Mouse (Mus musculus) lung, postnatal 0 days (tissue): ENCODE measurements around the gene Aco2. TPM values are rescaled to one million over a fixed set of nuclear protein-coding genes. Genes with fewer than 3 reads are reported as not detected.
A peak's percentile ranks its signal among the peaks of the same experiment; 100 is the strongest.

Source experiments
- ATAC-seq: fragments of 200-750 bp; cut with Nextera tagmentation; 2 replicates; pipeline ENCODE4 v1.8.0; 2017; ENCODE audit warnings: moderate library complexity
- DNase-seq: peaks from one replicate; pipeline ENCODE4 v3.0.0-alpha.2; 2016; ENCODE audit warnings: low spot score
- H3K27ac ChIP-seq: fragments of 300-500 bp; sonication (generic); 2 replicates; pipeline ENCODE4 v1.5.1; 2014; ENCODE audit warnings: antibody characterized with exemption, mild to moderate bottlenecking, low read length, mixed read lengths
- H3K27me3 ChIP-seq: fragments of 300-500 bp; sonication (generic); replicated peaks from 2 replicates; pipeline ENCODE4 v1.6.1; 2014; ENCODE audit warnings: low read length, mixed read lengths; ENCODE audit not compliant: insufficient read depth
- H3K36me3 ChIP-seq: fragments of 300-500 bp; sonication (generic); 2 replicates; pipeline ENCODE4 v1.6.1; 2014; ENCODE audit warnings: low read length, mixed read lengths; ENCODE audit not compliant: insufficient read depth
- H3K4me1 ChIP-seq: fragments of 300-500 bp; sonication (generic); 2 replicates; pipeline ENCODE4 v1.6.1; 2014; ENCODE audit warnings: antibody characterized with exemption, low read depth, low read length, mixed read lengths; ENCODE audit not compliant: insufficient read depth
- H3K4me2 ChIP-seq: fragments of 300-500 bp; sonication (generic); replicated peaks from 2 replicates; pipeline ENCODE4 v1.6.1; 2014; ENCODE audit warnings: low read depth, mild to moderate bottlenecking, low read length, moderate library complexity, mixed read lengths
- H3K4me3 ChIP-seq: fragments of 300-500 bp; sonication (generic); 2 replicates; pipeline ENCODE4 v1.5.1; 2014; ENCODE audit warnings: low read depth, low read length
- H3K9ac ChIP-seq: fragments of 300-500 bp; sonication (generic); replicated peaks from 2 replicates; pipeline ENCODE4 v1.6.1; 2014; ENCODE audit warnings: low read depth, mild to moderate bottlenecking
- H3K9me3 ChIP-seq: fragments of 300-500 bp; sonication (generic); 2 replicates; pipeline ENCODE4 v1.6.1; 2016; ENCODE audit warnings: low read length, mixed read lengths
- CTCF ChIP-seq: IDR thresholded peaks from 2 replicates; pipeline ENCODE4 v1.5.1; 2016; ENCODE audit warnings: antibody characterized with exemption, mild to moderate bottlenecking
- EP300 ChIP-seq: IDR thresholded peaks from 2 replicates; pipeline ENCODE4 v1.6.1; 2016; ENCODE audit warnings: antibody characterized with exemption, mild to moderate bottlenecking, control low read depth
- WGBS: fragments of 180-500 bp; shearing (Covaris S2); extraction: QIAGEN DNeasy Blood & Tissue Kit; methylation state at CpG from one replicate; pipeline ENCODE4 v1.1.7; 2014; 5-methylcytosine and 5-hydroxymethylcytosine counted together
- polyA plus RNA-seq: library from polyadenylated mRNA; unstranded; fragments of >200 nt; fragmentation: Nextera tagmentation; extraction: Ambion mirVana; gene quantifications from 2 replicates; pipeline ENCODE4 v1.2.1, GENCODE M21; 2015

The Aco2 gene
- polyA plus RNA-seq, 1 experiment from 2014 or later, result 90.8 TPM

GRCm38 (mm10) chr15:81891822-81892580 lies 19.9 kb downstream of the Aco2 start:
- TF ChIP-seq EP300 (no peak), CTCF (no peak)
- H3K4me1 ChIP-seq, result no peaks in the 10 kb centered on the region
- H3K9ac ChIP-seq, result no peak overlapping the region
- no peak overlapping the region for H3K27ac ChIP-seq
- DNase-seq (no peak), ATAC-seq (no peak)
- no peaks in the 10 kb centered on the region for H3K9me3 ChIP-seq
- H3K36me3 ChIP-seq, result peaks cover 14% of the 10 kb centered on the region; the same call in 1 of the 2 replicates
- H3K27me3 ChIP-seq, result no peaks in the 10 kb centered on the region
- no peak overlapping the region for H3K4me3 ChIP-seq
- H3K4me2 ChIP-seq, result no peak overlapping the region
- WGBS, result 81% methylated on average over 8 of the region's 8 CpGs

GRCm38 (mm10) chr15:81894002-81894401 lies 21.9 kb downstream of the Aco2 start:
- Histone ChIP-seq H3K4me3 (no peak overlapping the region), H3K27me3 (no peaks in the 10 kb centered on the region), H3K9ac (no peak overlapping the region), H3K9me3 (no peaks in the 10 kb centered on the region), H3K27ac (no peak overlapping the region), H3K4me2 (no peak overlapping the region), H3K4me1 (no peaks in the 10 kb centered on the region), H3K36me3 (peaks cover 14% of the 10 kb centered on the region)
- ATAC-seq (peak; percentile 81), DNase-seq (peak; percentile 82)
- WGBS, result 67% methylated on average over 1 of the region's 1 CpGs
- TF ChIP-seq CTCF (no peak), EP300 (0 out of 2 replicates have a peak, but pooled peaks have one; percentile 33)

DNA sequence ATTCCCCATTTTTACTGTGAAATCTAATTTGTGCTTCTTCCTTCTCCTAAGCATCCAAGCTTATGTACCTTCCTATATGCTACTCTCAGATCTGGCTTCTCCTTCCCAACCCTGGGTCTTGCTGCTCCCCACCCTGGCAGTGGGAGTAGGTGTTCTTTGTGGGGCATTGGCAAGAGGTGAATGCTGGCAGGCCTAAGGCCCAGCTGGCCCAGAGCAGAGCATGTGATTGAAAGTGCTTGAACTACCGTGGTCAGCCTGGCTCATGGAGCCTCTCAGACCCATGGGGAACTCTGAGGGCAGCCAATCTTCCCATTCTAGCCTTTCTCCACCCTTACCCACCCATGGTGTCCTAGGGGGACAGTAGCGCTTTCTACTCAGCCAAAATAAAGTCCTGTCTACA lies 24.3 kb downstream of the Aco2 start:
- Histone ChIP-seq H3K4me2 (no peak overlapping the region), H3K27ac (no peak overlapping the region), H3K9ac (no peak overlapping the region), H3K27me3 (no peaks in the 10 kb centered on the region), H3K4me1 (no peaks in the 10 kb centered on the region), H3K4me3 (no peak overlapping the region), H3K9me3 (no peaks in the 10 kb centered on the region), H3K36me3 (peaks cover 8% of the 10 kb centered on the region; the same call in 1 of the 2 replicates)
- no peak for DNase-seq
- WGBS, result 75% methylated on average over 2 of the region's 2 CpGs
- no peak for TF ChIP-seq EP300
- no peak for TF ChIP-seq CTCF
- no peak for ATAC-seq

GRCm38 (mm10) chr15:81897607-81898285 lies 25.6 kb downstream of the Aco2 start:
- no peak overlapping the region for H3K4me3 ChIP-seq
- no peak for TF ChIP-seq CTCF

DNA sequence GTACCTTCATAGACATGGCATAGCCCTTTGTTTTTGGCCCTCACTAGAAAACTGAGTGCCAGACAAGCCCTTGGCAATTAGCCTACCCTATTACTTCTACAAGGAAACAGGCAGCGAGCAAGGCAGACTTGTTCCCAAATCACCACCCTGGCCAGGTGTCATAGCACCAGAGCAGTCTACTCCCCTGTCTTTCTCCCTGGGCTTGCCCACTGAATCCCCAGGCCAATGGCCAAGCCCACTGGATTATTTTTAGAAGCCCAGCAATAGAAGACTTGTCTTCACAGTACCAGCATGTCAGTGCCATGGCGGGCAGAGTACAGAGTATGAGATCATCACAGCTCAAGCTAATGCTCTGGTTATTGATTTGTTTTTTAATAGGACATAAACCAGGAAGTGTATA lies 26.6 kb downstream of the Aco2 start:
- Histone ChIP-seq H3K9ac (no peak overlapping the region), H3K27me3 (no peaks in the 10 kb centered on the region), H3K9me3 (no peaks in the 10 kb centered on the region), H3K36me3 (peaks cover 9% of the 10 kb centered on the region; the same call in 1 of the 2 replicates), H3K27ac (no peak overlapping the region), H3K4me1 (no peaks in the 10 kb centered on the region), H3K4me3 (no peak overlapping the region), H3K4me2 (no peak overlapping the region)
- no peak for ATAC-seq
- WGBS, result 88% methylated on average over 2 of the region's 2 CpGs
- TF ChIP-seq CTCF, result no peak
- TF ChIP-seq EP300, result no peak
- no peak for DNase-seq

More at GRCm38 (mm10) chr15:81897607-81898285, 25.6 kb downstream of the Aco2 start:
- 92% methylated on average over 5 of the region's 5 CpGs for WGBS
- Histone ChIP-seq H3K4me1 (no peaks in the 10 kb centered on the region), H3K36me3 (peaks cover 9% of the 10 kb centered on the region; the same call in 1 of the 2 replicates), H3K9ac (no peak overlapping the region), H3K9me3 (no peaks in the 10 kb centered on the region), H3K27ac (no peak overlapping the region), H3K27me3 (no peaks in the 10 kb centered on the region), H3K4me2 (no peak overlapping the region)
- no peak for DNase-seq
- ATAC-seq, result no peak

GRCm38 (mm10) chr15:81904939-81905338 lies 32.8 kb downstream of the Aco2 start:
- no peak overlapping the region for H3K27ac ChIP-seq
- TF ChIP-seq CTCF (peak; percentile 85), EP300 (no peak)
- 36% methylated on average over 2 of the region's 2 CpGs for WGBS
- ATAC-seq (peak; percentile 37; the same call in 1 of the 2 replicates), DNase-seq (peak; percentile 81)
- no peaks in the 10 kb centered on the region for H3K4me1 ChIP-seq
- H3K36me3 ChIP-seq, result peaks cover 17% of the 10 kb centered on the region
- H3K9ac ChIP-seq, result no peak overlapping the region
- H3K27me3 ChIP-seq, result no peaks in the 10 kb centered on the region
- H3K4me3 ChIP-seq, result no peak overlapping the region
- H3K4me2 ChIP-seq, result no peak overlapping the region
- H3K9me3 ChIP-seq, result no peaks in the 10 kb centered on the region
